Mouse (Mus musculus): ENCODE data around the gene Aif1l. TPM values are rescaled to one million over a fixed set of nuclear protein-coding genes. Genes with fewer than 3 reads are reported as not detected.
A peak's percentile ranks its signal among the peaks of the same experiment; 100 is the strongest.

Aif1l gene
- total RNA-seq, 2 experiments from 2014 or later, result 2.5 to 3.5 TPM

DNA sequence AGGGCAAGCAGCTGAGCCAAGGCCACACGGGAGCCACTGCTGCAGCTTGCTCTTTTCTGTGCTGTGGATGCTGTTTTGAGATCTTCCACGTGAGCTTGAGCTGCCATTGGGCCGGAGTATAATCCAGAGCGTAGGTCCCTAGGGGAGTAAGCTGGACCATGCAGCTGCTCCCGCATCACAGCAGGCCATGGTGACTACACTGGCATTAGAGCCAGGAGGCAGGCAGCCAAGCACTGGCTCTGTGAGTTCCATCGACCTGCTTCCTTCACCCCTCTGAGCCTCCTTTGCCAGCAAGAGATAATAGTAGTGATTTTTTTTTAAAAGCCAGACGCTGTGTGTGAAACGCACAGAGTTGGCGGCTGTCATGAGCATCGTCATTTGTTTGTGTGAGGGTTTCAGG lies 2.3 kb downstream of the Aif1l start:
- peak in 1 of 2 experiments; percentile 20 for DNase-seq

DNA sequence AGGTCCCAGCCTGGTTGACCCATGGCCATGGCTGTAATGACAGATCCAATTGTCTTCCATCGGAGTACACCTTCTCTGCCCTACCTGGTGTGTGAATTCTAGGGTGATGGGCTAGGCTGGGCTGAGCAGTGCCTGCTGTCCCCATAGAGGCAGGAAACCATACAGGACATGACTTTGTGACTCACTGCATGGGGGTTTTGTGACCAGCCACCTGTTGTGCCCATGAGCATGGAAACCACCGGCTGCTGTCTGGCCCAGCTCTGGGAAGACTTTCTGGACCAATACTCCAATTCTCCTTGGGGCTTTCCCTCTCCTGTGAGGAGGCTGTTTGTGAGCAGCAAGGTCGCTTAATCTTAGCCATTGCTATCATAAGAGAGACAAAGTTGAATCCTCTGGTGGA lies 2.8 kb downstream of the Aif1l start:
- DNase-seq, result no peak

DNA sequence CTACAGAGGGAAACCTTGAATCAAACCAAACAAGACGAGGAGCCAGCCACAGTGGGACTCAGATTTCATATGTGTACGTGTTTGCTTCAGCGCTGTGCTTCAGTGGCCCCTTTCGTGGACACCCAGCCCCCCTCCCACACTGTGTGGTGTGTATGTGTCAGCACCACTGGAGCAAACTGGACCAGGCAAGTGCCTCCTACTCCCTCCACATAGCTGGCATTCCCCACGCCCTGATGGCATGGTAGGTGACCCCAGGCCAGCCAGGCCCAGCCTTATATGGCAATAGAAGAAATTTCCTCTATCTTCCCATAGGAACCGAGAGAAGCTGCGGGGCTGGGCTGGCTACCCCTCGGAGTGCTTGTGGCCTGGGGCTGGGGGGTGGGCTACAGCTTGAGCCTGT lies 3.7 kb downstream of the Aif1l start:
- no peak for DNase-seq

DNA sequence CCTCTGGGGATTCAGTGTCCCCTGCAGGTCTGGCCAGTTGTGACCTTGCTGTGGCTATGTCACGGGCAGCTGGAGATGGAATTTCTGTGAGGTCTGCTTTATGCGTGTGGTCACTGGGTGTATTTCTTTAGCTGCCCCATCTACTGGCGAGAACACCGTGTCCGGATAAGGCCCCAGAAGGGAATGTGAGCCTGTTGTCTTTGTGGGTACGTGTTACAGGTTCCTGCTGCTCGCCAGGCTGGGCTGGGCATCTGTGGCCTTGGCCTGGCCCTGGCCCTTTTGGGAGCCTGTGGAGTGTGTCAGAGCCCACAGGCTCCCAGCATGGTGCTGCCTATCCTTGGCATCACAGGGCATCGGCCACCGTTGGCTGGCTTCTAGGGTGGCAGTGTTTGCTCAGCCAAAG lies 4.8 kb downstream of the Aif1l start:
- no peak for DNase-seq

DNA sequence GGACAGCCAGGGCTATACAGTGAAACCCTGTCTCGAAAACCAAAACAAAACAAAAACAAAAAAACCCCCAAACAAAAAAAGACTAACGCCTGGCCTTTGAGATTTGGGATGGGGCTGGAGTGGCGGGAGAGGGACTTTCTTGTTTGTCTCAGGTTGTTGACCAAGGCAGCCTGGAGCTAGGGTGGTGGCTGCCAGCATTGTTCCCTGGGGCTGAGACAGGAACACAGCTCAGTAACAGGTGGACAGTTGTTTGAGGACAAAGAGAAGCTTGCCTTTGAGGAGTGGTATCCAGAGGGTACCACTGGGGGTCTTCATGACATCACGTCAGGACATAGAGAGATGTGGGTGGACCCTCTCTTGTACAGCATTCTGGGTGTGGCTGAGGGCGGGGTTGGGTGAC lies 5.7 kb downstream of the Aif1l start:
- DNase-seq, result no peak

DNA sequence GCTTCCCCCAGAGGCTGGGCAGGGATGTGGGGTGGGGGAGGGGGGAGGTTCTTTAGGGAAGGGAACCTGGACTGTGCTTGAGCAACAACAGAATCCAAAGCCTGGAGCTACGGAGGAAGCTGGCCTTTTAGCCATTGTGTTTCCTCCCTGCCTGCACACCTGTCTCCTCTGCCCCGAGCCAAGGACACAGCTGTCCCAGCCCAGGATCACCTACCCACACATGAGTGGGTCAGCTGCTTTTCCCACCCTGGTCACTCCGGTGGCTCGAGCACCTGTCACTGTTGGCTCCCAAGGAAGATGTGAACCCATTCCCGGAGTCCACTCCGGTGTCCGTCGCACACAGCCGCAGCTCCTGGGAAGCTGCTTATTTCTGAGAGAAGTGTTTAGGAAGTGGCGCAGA lies 7.3 kb downstream of the Aif1l start:
- no peak for DNase-seq

DNA sequence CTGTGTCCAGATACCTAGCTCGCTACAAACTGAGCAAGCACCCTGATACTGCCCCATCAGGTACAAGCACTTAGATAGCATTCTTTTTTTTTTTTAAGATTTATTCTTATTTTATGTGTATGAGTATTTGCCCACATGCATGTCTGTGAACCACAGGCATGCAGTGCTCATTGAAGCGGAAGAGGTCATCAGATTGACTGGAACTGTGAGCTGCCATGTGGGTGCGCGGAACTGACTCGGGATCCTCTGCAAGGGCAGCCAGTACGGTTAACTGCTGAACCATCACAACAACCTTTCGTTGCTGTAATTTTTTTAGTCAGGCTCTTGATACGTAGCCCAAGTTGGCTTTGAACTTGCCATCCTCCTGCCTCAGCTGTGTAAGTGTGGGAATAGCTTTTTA lies 11.0 kb downstream of the Aif1l start:
- no peak for DNase-seq

DNA sequence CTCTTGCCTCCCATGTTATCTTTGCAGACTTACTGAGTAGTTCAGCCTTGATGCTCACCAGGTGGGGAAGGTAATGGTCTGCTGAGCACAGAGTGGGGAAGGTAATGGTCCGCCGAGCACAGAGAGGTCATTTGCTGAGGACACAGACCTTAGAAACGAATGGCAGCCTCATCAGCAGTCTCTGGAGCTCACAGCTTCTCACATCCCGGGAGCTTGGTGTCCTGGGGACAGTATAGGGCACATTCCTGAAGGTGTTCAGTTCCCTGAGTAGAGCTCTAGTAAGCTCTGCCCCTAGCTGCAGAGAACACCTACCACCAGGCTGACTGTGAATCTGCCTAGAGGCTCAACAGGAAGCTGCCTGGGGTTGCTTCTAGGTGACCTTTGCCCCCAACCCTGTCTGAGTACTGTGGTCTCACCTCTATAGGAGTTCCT lies 11.9 kb downstream of the Aif1l start:
- no peak for DNase-seq

DNA sequence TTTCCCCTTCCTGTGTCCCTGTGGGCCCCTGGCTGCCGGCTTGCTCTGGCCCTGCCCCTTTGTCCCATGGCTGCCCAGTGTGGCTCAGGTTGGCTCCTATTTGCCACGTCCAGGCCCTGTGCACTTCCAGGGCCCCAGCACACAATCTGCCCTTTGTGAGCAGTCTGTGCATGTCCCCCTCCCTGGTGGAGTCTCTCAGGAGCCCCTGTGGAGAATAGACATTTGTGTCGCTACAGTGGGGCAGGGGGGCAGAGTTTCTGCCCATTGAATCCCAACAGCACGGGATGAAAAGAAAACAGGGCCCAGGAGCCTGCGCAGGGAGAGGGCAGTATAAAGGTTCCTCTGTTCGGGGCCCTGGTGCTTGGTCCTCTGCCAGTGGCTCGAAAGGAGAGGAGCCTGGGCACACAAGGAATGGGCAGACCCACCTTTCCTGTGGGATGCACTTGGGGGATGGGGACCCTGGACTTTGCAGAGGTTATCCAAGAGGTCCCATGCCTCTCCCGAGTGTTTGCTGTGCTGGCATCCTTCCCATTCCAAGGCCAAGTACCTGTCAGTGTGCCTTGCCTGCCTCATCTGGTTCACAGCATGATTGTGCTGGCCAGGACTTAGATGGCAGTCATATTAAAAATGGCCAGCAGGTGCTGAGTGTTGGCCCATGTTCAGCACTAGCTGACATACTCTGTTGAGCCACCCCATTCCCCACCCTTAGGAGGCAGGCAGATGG lies 12.7 kb downstream of the Aif1l start:
- DNase-seq, result no peak

DNA sequence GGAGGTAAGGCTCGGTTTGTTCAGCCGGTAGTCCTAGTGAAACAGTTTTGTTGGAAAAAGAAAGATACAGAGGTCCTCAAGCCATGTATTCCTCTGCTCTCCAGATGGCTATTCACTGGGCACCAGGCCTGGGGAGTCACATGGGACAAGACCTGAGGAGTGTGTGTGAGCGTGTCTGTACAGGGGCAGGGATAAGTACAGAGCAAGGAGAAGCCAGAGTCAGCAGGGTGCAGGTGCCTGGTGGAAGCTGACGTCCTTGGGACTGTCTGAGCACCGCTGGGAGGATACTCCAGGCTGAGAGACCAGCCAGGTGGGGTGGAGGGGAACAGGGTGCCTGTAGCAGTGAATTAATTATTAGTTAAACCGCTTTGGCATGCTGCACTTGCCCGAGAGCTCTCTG lies 13.6 kb downstream of the Aif1l start:
- peak; percentile 47 to 48 for DNase-seq

DNA sequence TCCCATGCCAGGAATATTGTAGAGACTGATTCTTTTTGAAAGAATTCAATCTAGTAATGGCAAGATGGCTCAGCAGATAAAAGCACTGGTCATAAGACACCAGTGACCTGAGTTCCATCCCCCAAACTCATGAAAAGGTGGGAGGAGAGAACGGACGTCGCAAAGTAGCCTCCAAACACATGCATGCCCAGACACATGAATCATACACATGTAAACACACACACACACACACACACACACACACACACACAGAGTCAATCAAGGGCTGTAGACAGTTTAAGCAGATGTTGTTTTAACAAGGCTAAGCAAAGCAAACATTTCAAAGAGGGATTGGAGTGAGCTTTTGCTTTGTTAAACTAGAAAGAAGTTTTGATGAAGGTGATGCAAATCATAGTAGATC lies 14.3 kb downstream of the Aif1l start:
- no peak for DNase-seq

DNA sequence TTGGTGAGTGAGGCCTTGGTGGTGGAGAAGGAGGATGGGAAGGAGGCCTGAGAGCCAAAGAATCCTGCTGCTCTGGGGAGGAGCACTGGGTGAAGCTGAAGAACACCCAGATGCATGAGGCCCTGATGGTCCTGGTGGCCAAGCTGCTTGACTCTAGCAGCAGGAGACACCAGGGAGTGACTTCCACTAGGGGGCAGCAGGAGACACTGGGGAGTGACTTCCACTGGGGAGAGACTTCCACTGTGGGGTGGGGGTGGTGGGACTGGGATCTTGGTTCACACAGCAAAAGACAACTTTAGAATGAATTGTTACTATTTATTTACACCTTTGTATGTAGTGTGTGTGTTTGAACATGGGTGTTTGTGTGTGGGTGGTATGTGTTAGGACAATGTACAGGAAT lies 15.2 kb downstream of the Aif1l start:
- peak in 1 of 2 experiments; percentile 54 for DNase-seq

DNA sequence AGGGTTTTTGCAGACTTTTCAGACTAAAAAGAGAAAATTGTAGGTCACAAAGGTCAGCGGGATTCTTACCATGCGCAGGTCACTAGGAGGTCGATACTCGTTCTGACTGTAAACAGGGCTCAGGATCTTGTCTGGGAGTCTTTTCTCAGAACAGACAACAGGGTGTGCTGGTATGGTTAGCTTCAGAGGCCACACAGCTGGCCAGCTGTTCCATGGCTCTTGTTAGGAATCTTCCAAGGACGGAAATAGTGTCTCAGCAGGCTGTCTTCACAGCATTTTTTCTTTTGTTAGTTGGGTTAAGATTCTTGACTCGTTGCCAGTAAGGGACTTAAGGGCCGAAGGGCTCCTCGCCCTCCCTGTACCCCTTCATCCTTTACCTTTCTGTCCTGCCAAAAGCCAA lies 16.9 kb downstream of the Aif1l start:
- DNase-seq, result no peak

DNA sequence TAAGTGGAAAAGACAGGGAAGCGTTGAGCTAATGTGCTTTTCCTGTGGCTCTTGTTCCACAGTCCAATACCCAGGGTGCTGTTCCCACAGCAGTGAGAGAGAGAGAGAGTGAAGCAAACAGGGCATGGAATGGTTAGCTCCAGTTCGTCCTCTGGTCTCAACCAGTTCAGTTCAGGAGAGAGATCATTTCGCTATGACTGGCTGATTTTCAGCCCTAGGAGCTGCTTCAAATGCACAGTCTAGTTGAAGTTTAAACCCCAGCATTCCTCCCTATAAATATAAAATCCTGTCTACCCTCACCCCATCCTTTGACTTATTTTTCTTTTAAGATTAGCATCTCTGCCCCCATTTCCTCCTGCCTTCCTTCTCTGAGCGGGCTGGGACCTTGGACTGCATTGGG lies 22.6 kb downstream of the Aif1l start:
- no peak for DNase-seq

DNA sequence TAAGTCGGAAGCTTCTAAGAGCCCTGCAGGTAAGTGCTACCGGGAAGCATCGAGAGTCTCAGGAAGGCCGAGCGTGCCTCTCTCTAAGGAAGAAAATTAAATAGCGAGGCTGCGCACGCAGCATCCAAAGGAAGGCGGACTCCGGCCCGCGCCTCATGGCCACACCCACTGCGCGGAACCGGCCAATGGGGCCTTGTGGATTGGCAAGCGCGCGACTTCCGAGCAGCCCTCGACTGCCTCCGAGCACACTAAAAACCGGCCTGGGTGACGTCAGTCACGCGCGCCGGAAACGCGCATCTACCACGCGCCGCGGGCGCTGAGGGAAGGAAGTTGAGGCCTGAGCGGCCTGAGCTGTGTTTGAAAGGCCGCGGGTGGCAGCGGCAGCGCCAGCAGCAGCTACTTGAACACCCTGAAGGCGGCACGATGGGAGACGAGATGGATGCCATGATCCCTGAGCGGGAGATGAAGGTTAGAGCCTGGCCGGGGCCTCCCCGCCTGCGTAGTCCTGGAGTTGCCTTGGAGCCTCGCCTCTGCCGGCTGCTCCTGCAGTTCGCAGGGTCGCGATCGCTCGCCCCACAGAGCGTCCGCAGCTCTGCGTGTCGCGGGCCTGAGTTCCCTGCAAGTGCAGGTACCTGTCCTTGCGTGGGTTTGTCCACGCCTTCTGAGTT lies 24.3 kb downstream of the Aif1l start, which contains the start of gene Nup214:
Gene Nup214, plus strand, starts transcription at position 296 of the 668 bp plus-strand sequence.
- DNase-seq, result peak; percentile 99 to 100

DNA sequence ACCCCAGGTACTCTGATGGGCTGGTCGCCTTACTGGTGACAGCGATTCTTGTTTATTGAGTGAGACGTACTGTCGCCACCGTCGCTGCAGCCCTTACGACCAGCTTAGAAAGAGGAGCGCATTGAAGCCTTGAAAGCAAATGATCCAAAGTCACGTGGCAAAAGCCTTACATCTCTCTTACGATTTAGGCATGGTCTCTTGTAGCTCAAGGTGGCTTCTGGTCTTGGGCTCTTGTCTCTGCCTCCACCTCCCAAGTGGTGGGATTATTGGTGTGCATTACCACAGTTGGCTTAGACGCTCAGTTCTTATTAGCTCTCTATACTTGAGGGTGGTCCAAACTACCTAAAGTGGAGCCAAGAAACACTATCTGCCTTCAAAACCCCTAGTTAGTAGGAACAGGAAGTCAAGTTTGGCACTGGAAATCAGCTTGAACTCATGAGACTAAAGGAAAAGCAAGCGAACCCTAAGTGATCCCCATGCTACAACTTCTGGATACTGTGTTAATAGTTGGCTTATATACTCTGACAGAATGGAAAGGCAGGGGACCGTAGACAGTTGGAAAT lies 25.0 kb downstream of the Aif1l start:
- DNase-seq, result no peak

DNA sequence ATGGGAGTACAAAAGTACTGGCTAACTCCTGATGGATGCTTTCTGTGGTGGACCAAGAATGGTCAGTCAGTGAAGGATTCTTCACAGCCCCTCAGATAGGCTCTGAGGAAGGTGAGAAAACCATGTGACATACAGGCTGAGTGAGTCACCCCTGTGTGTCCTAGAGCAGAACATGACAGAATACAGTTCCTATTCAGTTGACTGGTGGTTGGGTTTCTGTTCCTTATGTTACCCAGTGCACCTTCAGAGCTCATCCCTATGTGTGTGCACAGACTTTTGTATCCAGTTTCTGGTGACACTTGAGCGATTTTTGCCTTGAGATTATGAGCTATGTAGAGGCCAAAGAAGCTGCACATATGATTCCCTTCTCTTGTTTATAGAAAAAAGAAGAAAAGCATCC lies 37.8 kb downstream of the Aif1l start:
- no peak for DNase-seq

DNA sequence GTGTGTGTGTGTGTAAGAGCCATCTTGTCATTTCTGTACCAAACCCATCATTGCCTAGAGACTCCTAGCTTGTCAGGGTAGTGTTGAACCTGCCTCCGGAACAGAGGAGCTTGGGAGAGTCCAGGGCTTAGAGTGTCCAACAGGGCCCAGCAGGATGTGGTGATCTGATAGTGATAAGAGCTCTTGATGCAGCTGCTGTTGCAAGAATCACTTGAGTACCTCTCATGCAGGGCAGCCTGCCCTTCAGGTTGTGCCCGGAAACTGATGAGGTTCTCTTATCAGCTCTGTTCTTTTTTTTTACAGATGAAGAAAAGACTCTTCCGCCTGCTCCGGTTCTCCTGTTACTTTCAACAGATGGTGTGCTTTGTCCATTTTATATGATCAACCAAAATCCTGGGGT lies 41.0 kb downstream of the Aif1l start:
- DNase-seq, result no peak

DNA sequence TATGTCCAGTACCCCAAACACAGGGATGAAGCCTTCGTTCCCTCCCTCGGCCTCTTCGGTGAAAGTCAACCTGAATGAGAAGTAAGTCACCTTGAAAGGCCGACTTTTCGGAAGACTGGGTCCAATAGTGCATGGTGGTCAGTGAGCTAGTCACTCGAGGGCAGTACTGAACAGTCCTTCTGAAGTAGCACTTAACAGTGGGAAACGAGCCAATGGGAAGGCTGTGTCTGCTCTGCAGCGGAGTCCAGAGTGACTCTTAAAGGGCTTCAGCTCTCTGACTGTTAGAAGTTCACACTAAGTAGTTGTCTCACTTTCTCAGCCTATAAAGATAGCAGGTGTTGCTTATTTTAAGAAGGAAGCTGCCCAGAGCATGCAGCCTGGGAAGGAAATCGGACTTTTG lies 45.0 kb downstream of the Aif1l start:
- DNase-seq, result peak; percentile 14 to 16

DNA sequence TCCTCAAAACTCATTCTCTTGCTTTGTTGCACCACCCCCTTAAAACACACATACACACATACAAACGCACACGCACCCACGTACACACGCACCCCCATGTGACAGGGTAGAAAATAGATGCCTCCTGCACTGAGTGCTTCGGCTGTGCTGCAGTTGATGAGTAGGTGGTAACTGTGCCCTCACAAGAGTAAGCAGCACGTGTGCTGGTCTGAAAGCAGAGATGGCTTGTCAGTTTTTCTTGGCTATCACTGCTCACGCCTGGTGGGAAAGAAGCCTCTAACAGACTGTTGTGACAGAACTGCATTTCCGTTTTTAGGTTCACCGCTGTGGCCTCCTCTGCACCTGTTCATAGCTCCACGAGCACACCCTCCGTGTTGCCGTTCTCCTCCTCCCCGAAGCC lies 46.1 kb downstream of the Aif1l start:
- no peak for DNase-seq

DNA sequence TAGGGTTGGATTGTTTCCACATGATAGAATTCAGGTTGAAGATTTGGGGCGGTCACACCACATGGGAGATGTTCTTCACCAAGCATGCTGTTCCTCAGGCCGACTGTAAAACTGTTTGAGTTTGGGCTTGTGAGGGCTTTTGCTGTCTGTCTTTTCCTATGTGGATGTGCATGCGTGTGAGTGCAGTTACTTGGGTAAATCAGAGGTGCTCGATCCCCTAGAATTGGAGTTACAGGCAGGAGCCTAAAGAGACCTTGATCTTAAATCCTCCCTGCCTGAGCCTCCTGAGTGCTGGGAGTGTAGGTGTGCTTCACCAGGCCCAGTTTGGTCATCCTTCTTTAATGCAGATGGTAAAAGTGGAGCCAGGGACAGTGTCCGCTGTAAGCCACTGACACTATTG lies 47.6 kb downstream of the Aif1l start:
- DNase-seq, result no peak

DNA sequence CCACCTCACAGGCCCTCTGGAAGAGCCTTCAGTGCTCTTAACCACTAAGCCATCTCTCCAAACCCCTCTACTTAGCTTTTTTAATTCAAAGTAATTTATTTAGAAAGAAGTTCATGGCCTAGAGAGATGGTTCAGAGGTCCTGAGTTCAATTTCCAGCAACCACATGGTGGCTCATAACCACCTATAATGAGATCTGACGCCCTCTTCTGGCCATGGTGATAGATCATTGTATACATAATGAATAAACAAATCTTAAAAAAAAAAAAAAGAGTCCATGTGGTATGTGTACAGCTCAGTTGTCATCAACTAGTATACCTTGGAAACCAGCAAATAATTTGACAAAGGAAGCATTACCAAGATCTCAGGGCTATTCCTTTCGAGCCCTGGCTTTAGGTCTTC lies 48.5 kb downstream of the Aif1l start:
- no peak for DNase-seq

DNA sequence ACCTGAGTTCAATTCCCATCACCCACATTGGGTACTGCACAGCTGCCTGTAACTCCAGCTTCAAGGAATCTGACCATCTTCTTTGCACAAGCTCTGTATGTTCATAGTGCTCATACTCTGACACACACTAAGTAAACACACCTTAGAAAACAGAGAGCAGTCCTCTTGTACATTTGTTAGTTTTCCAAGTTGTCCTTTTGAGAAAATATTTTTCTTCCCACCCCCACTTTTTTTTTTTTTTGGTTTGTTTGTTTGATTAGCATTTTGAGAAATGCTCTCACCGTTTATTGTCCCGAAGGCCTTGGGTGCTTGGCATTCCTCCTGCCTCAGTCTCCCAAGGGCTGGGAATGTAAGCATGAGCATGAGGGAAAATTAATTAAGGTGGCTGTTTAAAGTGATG lies 58.4 kb downstream of the Aif1l start:
- DNase-seq, result no peak

DNA sequence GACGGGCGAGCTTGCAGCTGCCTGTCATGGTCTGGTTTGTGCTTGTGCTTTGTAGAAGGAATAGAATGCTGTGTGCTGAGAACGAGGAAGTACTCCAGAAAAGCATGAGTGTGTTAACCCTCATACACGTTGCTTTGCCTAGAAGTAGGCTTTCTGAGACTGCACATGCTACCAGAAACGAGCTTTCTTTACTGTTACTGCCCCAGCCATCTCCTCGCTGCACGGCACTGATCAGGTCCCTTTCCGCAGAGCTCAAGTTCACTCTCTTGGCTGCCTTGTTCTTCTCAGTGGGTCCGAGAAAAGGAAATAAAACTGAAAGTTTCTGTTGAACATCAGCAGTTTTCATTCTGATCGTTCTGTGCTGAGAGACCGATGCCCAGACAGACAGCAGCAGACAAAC lies 58.8 kb downstream of the Aif1l start:
- no peak for DNase-seq

All from heart, adult 18-20 months (tissue).